Mouse (Mus musculus) heart, embryonic 12.5 days (tissue): ENCODE data around the gene Tuft1. TPM values are rescaled to one million over a fixed set of nuclear protein-coding genes. Genes with fewer than 3 reads are reported as not detected.
"Not testable (repeated sequence)": the region's sequence is repeated elsewhere in the genome, so short reads cannot be mapped to it uniquely, and the experiment has no call there.

ENCODE experiments used
- ATAC-seq: fragments of 200-750 bp; cut with Nextera tagmentation; 2 replicates; pipeline ENCODE4 v1.8.0; 2017; ENCODE audit warnings: moderate TSS enrichment, moderate library complexity; ENCODE audit not compliant: insufficient number of reproducible peaks, low FRiP score
- H3K27ac ChIP-seq: fragments of 300-500 bp; sonication (generic); 2 replicates; pipeline ENCODE4 v1.5.1; 2016; ENCODE audit warnings: mild to moderate bottlenecking, moderate library complexity; ENCODE audit not compliant: poor library complexity, severe bottlenecking
- H3K27me3 ChIP-seq: fragments of 300-500 bp; sonication (generic); replicated peaks from 2 replicates; pipeline ENCODE4 v1.6.1; 2016; ENCODE audit warnings: mild to moderate bottlenecking, moderate library complexity
- H3K36me3 ChIP-seq: fragments of 300-500 bp; sonication (generic); 2 replicates; pipeline ENCODE4 v1.6.1; 2016; ENCODE audit warnings: mild to moderate bottlenecking, moderate library complexity
- H3K4me1 ChIP-seq: fragments of 300-500 bp; sonication (generic); replicated peaks from 2 replicates; pipeline ENCODE4 v1.6.1; 2016; ENCODE audit warnings: mild to moderate bottlenecking
- H3K4me2 ChIP-seq: fragments of 300-500 bp; sonication (generic); 2 replicates; pipeline ENCODE4 v1.6.1; 2016; ENCODE audit warnings: mild to moderate bottlenecking, moderate library complexity
- H3K4me3 ChIP-seq: fragments of 300-500 bp; sonication (generic); 2 replicates; pipeline ENCODE4 v1.5.1; 2016; ENCODE audit warnings: mild to moderate bottlenecking
- H3K9ac ChIP-seq: fragments of 300-500 bp; sonication (generic); 2 replicates; pipeline ENCODE4 v1.6.1; 2016; ENCODE audit warnings: mild to moderate bottlenecking, moderate library complexity
- H3K9me3 ChIP-seq: fragments of 300-500 bp; sonication (generic); replicated peaks from 2 replicates; pipeline ENCODE4 v1.6.1; 2016; ENCODE audit warnings: mild to moderate bottlenecking, moderate library complexity
- WGBS: fragments of 180-500 bp; shearing (Covaris S2); methylation state at CpG from one replicate; pipeline ENCODE4 v1.1.7; 2016; 5-methylcytosine and 5-hydroxymethylcytosine counted together
- polyA plus RNA-seq: library from polyadenylated mRNA; unstranded; fragments of >200 nt; fragmentation: Nextera tagmentation; extraction: Ambion mirVana; gene quantifications from 2 replicates; pipeline ENCODE4 v1.2.1, GENCODE M21; 2016

Gene Tuft1
- polyA plus RNA-seq, 1 experiment from 2014 or later: 8.5 TPM

GRCm38 (mm10) chr3:94689195-94689594 is 30.5 kb upstream of the Tuft1 start:
- H3K4me3 ChIP-seq, H3K27me3 ChIP-seq, H3K9ac ChIP-seq, H3K4me1 ChIP-seq, H3K36me3 ChIP-seq, H3K4me2 ChIP-seq, ATAC-seq, H3K9me3 ChIP-seq, H3K27ac ChIP-seq: not testable (repeated sequence)
- WGBS: 74% methylated on average over 1 of the region's 1 CpGs

DNA sequence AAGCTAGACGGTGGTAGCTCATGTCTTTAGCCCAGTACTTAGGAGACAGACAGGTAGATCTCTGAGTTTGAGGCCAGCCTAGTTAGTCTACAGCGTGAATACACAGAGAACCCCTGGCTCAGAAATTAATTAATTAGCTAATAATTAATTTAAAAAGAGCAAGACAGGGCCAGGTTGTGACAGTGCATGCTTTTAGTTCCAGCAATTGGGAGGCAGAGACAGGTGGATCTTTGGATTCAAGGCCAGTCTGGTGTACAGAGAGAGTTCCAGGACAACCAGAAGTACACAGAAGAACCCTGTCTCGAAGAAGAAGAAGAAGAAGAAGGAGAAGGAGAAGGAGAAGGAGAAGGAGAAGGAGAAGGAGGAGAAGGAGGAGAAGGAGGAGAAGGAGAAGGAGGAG is 30.0 kb upstream of the Tuft1 start:
- not testable (repeated sequence) for H3K9me3 ChIP-seq, H3K4me2 ChIP-seq, H3K4me3 ChIP-seq, H3K27ac ChIP-seq, ATAC-seq, H3K4me1 ChIP-seq, H3K9ac ChIP-seq, H3K27me3 ChIP-seq, H3K36me3 ChIP-seq
- 83% methylated on average over 3 of the region's 3 CpGs for WGBS

GRCm38 (mm10) chr3:94685989-94686772 is 27.5 kb upstream of the Tuft1 start:
- not testable (repeated sequence) for H3K4me3 ChIP-seq, H3K4me1 ChIP-seq, H3K36me3 ChIP-seq, H3K4me2 ChIP-seq, H3K9ac ChIP-seq, H3K9me3 ChIP-seq, H3K27me3 ChIP-seq
- 0 out of 2 replicates have a peak overlapping the region, but pooled peaks have one; percentile 11 for H3K27ac ChIP-seq
- whole genome bisulfite sequencing: 70% methylated on average over 8 of the region's 8 CpGs
- peak; percentile 67 for ATAC-seq

- Histone ChIP-seq H3K36me3 (no peaks in the 10 kb centered on the region), H3K4me3 (no peak overlapping the region), H3K27ac (no peak overlapping the region), H3K9me3 (no peaks in the 10 kb centered on the region), H3K27me3 (no peaks in the 10 kb centered on the region), H3K4me2 (no peak overlapping the region), H3K4me1 (no peaks in the 10 kb centered on the region), H3K9ac (no peak overlapping the region)
- ATAC-seq: no peak
- 84% methylated on average over 6 of the region's 6 CpGs for WGBS
Observed at GRCm38 (mm10) chr3:94683646-94684045, 25.0 kb upstream of the Tuft1 start.

- Histone ChIP-seq H3K4me3 (no peak overlapping the region), H3K9ac (no peak overlapping the region), H3K36me3 (no peaks in the 10 kb centered on the region), H3K27me3 (no peaks in the 10 kb centered on the region), H3K4me1 (no peaks in the 10 kb centered on the region), H3K4me2 (no peak overlapping the region), H3K27ac (no peak overlapping the region), H3K9me3 (no peaks in the 10 kb centered on the region)
- 82% methylated on average over 16 of the region's 16 CpGs for WGBS
- ATAC-seq: no peak
Observed at GRCm38 (mm10) chr3:94680783-94681182, 22.1 kb upstream of the Tuft1 start.

DNA sequence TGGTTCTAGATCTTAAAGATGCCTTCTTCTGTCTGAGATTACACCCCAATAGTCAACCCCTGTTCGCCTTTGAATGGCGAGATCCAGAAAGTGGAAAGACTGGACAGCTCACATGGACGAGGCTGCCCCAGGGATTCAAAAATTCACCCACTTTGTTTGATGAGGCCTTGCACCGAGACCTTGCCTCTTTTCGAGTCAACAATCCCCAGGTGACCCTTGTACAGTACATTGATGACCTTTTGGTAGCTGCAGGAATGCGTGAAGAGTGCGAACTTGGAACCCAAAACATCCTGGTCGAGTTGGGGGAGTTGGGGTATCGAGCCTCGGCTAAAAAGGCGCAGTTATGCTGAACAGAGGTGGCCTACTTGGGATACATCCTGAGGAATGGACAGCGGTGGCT is 21.4 kb upstream of the Tuft1 start:
- H3K27ac ChIP-seq, H3K4me1 ChIP-seq, H3K36me3 ChIP-seq, H3K9me3 ChIP-seq, ATAC-seq, H3K4me2 ChIP-seq, H3K9ac ChIP-seq, H3K27me3 ChIP-seq, H3K4me3 ChIP-seq: not testable (repeated sequence)
- 92% methylated on average over 12 of the region's 12 CpGs for WGBS

GRCm38 (mm10) chr3:94679351-94679841 is 20.7 kb upstream of the Tuft1 start:
- H3K9me3 ChIP-seq: no peaks in the 10 kb centered on the region
- ATAC-seq: no peak
- 72% methylated on average over 8 of the region's 8 CpGs for WGBS

GRCm38 (mm10) chr3:94675101-94675500 is 16.4 kb upstream of the Tuft1 start:
- not testable (repeated sequence) for H3K9ac ChIP-seq, H3K4me3 ChIP-seq, H3K36me3 ChIP-seq, H3K9me3 ChIP-seq, H3K4me2 ChIP-seq, ATAC-seq, H3K27me3 ChIP-seq, H3K4me1 ChIP-seq, H3K27ac ChIP-seq
- WGBS: 78% methylated on average over 9 of the region's 9 CpGs

More at GRCm38 (mm10) chr3:94679351-94679841, 20.7 kb upstream of the Tuft1 start:
- Histone ChIP-seq H3K4me3 (no peak overlapping the region), H3K9ac (no peak overlapping the region), H3K36me3 (no peaks in the 10 kb centered on the region), H3K4me2 (no peak overlapping the region), H3K27me3 (no peaks in the 10 kb centered on the region), H3K27ac (no peak overlapping the region), H3K4me1 (no peaks in the 10 kb centered on the region)

- H3K27me3 ChIP-seq, H3K4me1 ChIP-seq, H3K4me3 ChIP-seq, H3K36me3 ChIP-seq, H3K9me3 ChIP-seq, H3K9ac ChIP-seq: not testable (repeated sequence)
- peak overlapping the region; percentile 42 for H3K4me2 ChIP-seq
- H3K27ac ChIP-seq: peak overlapping the region; percentile 64
- ATAC-seq: peak; percentile 88
- WGBS: 8% methylated on average over 7 of the region's 7 CpGs
Observed at GRCm38 (mm10) chr3:94665896-94666295, 7.2 kb upstream of the Tuft1 start.

DNA sequence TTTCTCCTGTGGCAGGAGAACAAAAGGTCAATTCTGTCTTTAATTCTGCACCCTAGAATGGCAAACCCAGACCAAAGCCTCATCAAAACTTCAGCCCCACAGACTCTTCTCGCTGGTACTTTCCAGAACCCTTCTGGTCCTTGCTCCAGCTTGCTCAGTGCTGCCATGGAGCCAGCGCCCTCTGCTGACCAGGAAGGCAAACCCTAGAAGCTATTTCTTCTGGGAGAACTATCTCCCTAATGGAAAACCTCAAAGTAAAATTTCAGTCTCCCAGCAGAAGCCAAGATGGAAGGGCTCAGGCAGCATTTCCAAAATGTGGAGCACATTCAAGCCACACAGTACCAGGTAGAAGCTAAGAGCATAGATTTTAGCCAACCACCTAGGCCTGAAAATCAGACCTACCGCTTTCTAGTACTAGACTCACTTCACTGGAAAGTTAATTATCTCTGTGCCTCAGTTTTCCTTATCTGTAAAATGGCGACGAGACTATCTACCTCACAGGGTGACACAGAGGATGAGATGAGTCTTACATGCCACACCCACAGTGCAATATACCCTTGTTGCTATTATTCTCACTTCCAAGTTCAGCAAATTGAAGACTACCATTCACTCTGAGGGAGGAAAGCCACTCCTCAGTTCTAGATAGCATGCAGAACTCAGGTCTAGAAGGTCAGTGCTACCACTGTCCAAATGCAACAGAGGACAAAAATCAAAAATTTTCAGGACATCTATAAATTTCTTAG is 6.6 kb upstream of the Tuft1 start:
- not testable (repeated sequence) for H3K27ac ChIP-seq, H3K4me1 ChIP-seq, H3K9ac ChIP-seq, H3K27me3 ChIP-seq, H3K4me3 ChIP-seq, H3K4me2 ChIP-seq, H3K36me3 ChIP-seq, H3K9me3 ChIP-seq
- ATAC-seq: peak; percentile 60
- 37% methylated on average over 5 of the region's 5 CpGs for WGBS

DNA sequence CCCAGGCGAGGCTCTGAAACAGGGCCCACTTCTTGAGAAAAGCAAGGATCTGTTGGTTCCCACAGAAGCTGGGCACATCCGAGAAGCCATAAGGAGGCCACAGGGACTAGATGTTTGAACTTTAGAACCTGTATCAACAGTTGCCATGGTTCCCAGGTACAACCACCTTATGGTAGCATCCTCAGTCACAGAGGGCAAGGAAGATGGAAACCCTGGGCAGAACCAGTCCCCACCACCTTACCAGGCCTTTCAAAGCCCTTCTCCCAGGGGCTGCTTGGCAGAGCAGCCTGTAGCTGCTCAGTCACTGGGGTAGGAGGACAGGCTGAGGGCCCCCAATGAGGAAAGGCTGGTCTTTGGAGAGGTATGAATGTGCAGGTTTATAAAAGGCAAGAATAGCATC is 2.2 kb upstream of the Tuft1 start:
- not testable (repeated sequence) for H3K27ac ChIP-seq, H3K36me3 ChIP-seq, H3K27me3 ChIP-seq, ATAC-seq, H3K9ac ChIP-seq, H3K9me3 ChIP-seq, H3K4me2 ChIP-seq, H3K4me1 ChIP-seq, H3K4me3 ChIP-seq
- WGBS: 85% methylated on average over 2 of the region's 2 CpGs
